Mouse (Mus musculus): ENCODE measurements around the gene Phyh. TPM values are rescaled to one million over a fixed set of nuclear protein-coding genes. Genes with fewer than 3 reads are reported as not detected.

The Phyh gene
- 38.8 to 48.4 TPM (median 45.7 TPM) in 4 replicates for total RNA-seq (2023; ENCODE audit: inconsistent age)

GRCm38 (mm10) chr2:4918860-4919739 is at the start of gene Phyh:
Gene Phyh, plus strand, starts transcription at chr2:4919019.

DNA sequence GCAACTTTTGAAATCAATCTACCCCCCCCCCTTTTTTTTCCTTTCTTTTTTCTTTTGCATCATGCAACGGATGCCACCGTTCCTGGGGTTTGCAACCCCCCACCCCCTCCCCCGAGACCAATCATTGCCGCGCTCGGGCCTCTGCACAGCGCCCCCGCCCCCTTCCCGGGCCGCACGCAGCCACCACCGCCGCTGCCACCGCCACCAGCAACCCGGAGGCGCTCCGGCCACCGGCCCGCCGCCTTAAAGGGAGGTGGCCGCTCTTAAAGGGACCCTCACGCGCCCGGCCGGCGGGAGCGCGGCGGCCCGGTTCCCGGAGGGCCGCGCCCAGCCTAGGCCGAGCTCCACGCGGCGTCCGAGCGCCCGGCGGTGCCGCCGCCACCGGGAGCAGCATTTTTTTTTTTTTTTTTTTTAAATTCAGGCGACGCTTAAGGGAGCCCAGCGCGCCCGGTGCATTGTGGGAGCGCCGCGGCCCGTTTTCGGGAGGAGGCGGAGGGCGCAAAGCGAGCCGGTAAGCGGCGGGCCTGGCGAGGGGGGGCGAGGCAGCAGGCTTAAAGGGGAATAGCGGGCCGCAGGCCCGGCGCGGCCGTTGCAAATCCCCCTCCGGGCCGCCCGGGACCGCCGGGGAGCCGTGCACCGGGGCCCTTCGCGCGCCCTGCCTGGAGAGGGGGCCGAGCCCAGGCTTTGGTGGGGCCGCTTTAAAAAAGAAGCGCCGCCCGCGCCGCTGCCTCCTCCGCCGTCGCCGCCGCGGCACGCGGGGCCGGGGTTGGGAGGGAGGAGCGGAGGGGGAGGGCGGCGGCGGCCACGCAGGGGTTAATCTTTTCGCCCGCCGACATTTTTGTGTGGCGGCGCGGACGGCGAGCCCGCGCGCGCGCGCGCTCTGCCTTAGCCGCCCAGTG is 37.2 kb upstream of the Phyh start, which contains the start of gene Sephs1:
TSS of gene Sephs1 (plus strand) at position 215 of the 899 bp plus-strand sequence.

DNA sequence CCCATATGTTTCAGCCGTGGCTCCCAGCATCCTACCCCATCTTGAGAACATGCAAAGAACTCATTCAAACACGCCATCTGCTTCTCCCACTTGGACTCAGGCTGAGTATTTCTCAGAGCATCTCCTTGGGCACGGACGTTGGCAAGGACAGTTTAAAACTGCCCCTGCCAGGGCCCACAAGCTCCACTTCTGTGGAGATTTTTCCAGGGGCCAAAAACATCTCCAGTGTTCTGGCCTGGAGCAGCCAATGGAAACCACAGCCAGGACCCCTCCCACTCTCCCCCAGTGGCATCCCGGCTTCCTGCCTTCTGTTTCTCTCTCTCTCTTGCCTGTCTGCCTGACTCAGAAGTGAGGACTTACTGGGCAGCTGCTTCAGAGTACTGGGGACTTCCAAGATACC is 57.0 kb downstream of the Phyh start, which contains the start of gene Ucma:
TSS of gene Ucma (plus strand) at position 316 of the 400 bp plus-strand sequence.

Other genes with a start within 250 kb of the Phyh start
- not detected in 4 replicates for gene Bend7, start 201.2 kb upstream of the Phyh start, total RNA-seq (2023; ENCODE audit: inconsistent age)
- gene Sephs1, start 37.5 kb upstream of the Phyh start, total RNA-seq (2023; ENCODE audit: inconsistent age) = 21.3 to 28.2 TPM (median 24.0 TPM) in 4 replicates
- gene Ucma, start 57.1 kb downstream of the Phyh start, total RNA-seq (2023; ENCODE audit: inconsistent age) = not detected in 4 replicates
- 1.4 to 4.0 TPM (median 2.8 TPM) in 4 replicates for gene Mcm10, start 93.8 kb downstream of the Phyh start, total RNA-seq (2023; ENCODE audit: inconsistent age)
- 4.5 to 9.3 TPM (median 7.7 TPM) in 4 replicates for gene Optn, start 145.0 kb downstream of the Phyh start, total RNA-seq (2023; ENCODE audit: inconsistent age)
- gene Ccdc3, start 218.8 kb downstream of the Phyh start, total RNA-seq (2023; ENCODE audit: inconsistent age) = not detected in 4 replicates

Data from B cell, adult (primary cell).